Mouse (Mus musculus): ENCODE measurements around the gene Vps52.
"Not testable (repeated sequence)": the region's sequence is repeated elsewhere in the genome, so short reads cannot be mapped to it uniquely, and the experiment has no call there.

Vps52 gene

GRCm38 (mm10) chr17:33940206-33940805 is 15.3 kb upstream of the Vps52 start, which contains the start of the genes Pfdn6 and Wdr46:
TSS of gene Pfdn6 (minus strand) at chr17:33940343.
TSS of gene Wdr46 (plus strand) at chr17:33940660.
- in situ Hi-C loops (cut with MboI, MseI), result no loop called here

- in situ Hi-C loops (cut with MboI, MseI), result no loop called here
Observed at GRCm38 (mm10) chr17:33940981-33941380, 14.6 kb upstream of the Vps52 start.

- in situ Hi-C loops (cut with MboI, MseI), result no loop called here
Observed at GRCm38 (mm10) chr17:33941381-33941780, 14.2 kb upstream of the Vps52 start.

DNA sequence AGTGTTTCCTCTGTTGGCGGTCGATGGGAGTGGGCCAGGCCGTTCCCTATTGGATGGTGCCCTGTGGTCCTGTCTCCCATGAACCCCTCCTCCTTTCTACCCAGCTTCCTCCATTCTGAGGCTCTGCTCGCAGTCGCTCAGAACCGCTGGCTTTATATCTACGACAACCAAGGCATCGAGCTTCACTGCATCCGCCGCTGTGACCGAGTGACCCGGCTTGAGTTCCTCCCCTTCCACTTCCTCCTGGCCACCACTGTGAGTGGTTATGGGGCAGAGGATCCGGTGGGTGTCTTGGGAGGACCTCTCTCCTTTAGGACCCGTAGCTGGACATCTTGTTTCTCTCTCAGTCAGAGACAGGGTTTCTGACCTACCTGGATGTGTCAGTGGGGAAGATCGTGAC is 12.2 kb upstream of the Vps52 start:
- in situ Hi-C loops (cut with MboI, MseI), result no loop called here

DNA sequence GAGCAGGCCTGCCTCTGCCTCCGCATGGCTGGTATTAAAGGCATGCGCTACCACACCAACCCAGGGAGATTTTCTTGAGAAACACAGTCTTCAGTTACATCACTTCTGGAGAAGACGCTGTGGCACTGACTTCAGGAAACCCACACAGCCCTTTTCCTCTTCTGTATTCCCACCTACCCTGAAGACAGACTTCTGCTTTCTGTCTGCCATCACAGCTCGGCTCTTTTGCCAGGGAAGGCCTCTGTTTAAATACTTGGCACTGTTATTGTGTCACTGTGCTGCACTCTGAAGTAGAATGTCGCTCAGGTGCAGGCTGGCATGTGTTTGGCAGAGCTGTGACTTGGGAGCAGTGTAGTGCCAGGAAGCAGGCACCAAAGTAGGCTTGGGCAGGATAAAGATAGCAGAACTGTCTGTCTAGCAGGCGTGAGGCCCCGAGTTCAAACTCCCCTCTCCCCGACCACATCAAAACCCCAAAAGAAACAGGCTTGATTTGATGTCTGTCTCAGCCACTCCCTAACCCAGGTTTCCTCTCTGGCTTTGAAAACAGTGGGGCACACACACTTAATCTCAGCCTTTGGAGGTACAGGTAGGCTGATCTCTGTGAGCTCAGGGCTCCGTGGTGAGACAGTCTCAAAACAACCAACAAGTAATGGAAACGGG is 8.1 kb upstream of the Vps52 start:
- in situ Hi-C loops (cut with MboI, MseI), result no loop called here

GRCm38 (mm10) chr17:33948090-33948904 is 7.3 kb upstream of the Vps52 start:
- in situ Hi-C loops (cut with MboI, MseI), result no loop called here

DNA sequence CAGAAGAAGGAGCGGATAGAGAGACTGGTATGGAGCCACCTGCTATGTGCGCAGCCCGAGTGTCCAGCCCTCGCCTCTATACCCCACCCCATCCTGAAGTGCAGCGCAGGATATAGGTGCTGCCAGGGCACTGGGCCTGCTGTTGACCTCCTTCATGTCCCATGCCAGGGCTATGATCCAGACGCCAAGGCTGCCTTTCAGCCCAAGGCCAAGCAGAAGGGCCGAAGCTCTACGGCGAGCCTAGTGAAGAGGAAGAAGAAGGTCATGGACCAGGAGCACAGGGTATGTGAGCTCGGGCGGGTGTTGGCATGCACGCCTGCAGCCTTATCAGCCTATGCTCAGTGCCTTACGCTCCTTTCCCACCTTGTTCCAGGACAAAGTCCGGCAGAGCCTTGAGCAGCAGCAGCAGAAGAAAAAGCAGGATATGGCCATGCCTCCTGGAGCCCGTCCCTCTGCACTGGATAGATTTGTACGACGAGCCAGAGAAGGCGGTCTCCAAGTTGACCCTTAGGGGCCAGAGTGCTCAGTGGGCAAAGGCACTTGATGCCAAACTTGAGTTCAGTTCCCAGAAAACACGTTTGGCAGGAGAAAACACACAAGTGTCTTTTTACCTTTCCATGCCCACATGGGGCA is 6.6 kb upstream of the Vps52 start:
- in situ Hi-C loops (cut with MboI, MseI), result no loop called here

GRCm38 (mm10) chr17:33950131-33950625 is 5.4 kb upstream of the Vps52 start:
- in situ Hi-C loops (cut with MboI, MseI), result no loop called here

- in situ Hi-C loops (cut with MboI, MseI), result no loop called here
Observed at GRCm38 (mm10) chr17:33951021-33951946, 4.3 kb upstream of the Vps52 start, which contains the start of gene B3galt4. TSS of gene B3galt4 (minus strand) at chr17:33951488.

- in situ Hi-C loops (cut with MboI, MseI), result not testable (repeated sequence)
Observed at GRCm38 (mm10) chr17:33952015-33952414, 3.6 kb upstream of the Vps52 start.

- in situ Hi-C loops (cut with MboI, MseI), result no loop called here
Observed at GRCm38 (mm10) chr17:33952879-33953278, 2.7 kb upstream of the Vps52 start.

GRCm38 (mm10) chr17:33953310-33953709 is 2.3 kb upstream of the Vps52 start:
- in situ Hi-C loops (cut with MboI, MseI), result no loop called here

GRCm38 (mm10) chr17:33953961-33954565 is 1.5 kb upstream of the Vps52 start:
- in situ Hi-C loops (cut with MboI, MseI), result no loop called here

GRCm38 (mm10) chr17:33954646-33955554 is 712 bp upstream of the Vps52 start:
- in situ Hi-C loops (cut with MboI, MseI), result no loop called here

DNA sequence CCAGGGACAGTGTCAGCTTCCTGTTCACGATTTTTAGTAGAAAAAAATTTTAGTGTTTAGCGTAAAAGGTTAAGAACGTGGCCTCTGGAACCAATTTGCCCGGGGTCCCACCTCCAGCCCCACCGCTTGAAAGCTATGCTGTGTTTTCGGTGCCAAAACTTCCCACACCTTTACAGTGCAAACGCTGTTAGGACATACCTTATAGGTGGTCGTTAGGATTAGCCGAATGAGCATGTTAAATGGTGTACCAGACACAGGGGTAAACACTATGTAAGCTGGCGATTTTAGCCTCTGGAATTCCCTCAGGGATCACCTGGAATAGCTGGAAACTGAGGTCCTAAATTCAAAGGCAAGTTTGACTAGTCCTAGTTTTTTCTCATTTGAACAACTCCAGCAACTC is 724 bp downstream of the Vps52 start:
- in situ Hi-C loops (cut with MboI, MseI), result no loop called here

- in situ Hi-C loops (cut with MboI, MseI), result no loop called here
Observed at GRCm38 (mm10) chr17:33957493-33957892, 1.9 kb downstream of the Vps52 start.

- in situ Hi-C loops (cut with MboI, MseI), result no loop called here
Observed at GRCm38 (mm10) chr17:33958451-33958850, 2.8 kb downstream of the Vps52 start.

- in situ Hi-C loops (cut with MboI, MseI), result no loop called here
Observed at GRCm38 (mm10) chr17:33959135-33959534, 3.5 kb downstream of the Vps52 start.

DNA sequence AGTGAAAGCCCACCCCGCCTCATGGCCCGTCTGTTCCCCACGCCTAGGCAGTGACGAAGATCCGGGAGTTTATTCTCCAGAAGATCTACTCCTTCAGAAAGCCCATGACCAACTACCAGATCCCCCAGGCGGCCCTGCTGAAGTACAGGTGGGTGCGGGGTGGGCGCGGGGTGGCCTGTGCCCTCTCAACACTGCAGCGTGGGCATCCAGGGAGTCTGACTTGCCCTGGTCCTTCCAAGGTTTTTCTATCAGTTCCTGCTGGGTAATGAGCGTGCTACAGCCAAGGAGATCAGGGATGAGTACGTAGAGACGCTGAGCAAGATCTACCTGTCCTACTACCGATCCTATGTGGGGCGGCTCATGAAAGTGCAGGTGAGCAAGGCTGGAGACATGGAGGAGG is 4.3 kb downstream of the Vps52 start:
- in situ Hi-C loops (cut with MboI, MseI), result loop anchor here in 1 of 2 experiments (5.0 kb wide), 1 partner anchor 808 kb away; no protein-coding TSS in a partner anchor
